Mouse (Mus musculus) embryonic facial prominence, embryonic 14.5 days (tissue): ENCODE measurements at regions not wholly inside any gene's neighbourhood (a gene's known extent, or its start where the extent isn't known, plus 50 kb on each side); places are given as distances from the start of the nearest gene placed in this dataset.
A peak's percentile ranks its signal among the peaks of the same experiment; 100 is the strongest.

Experiments used
- ATAC-seq: fragments of 200-750 bp; cut with Nextera tagmentation; 2 replicates; pipeline ENCODE4 v1.8.0; 2017; ENCODE audit warnings: low read depth, moderate number of reproducible peaks, moderate TSS enrichment
- DNase-seq: peaks from one replicate; pipeline ENCODE4 v3.0.0-alpha.2; 2015; ENCODE audit warnings: low spot score
- H3K27ac ChIP-seq: fragments of 300-500 bp; sonication (generic); replicated peaks from 2 replicates; pipeline ENCODE4 v1.5.1; 2014; ENCODE audit warnings: low read depth, mild to moderate bottlenecking, low read length, moderate library complexity
- H3K27me3 ChIP-seq: fragments of 300-500 bp; sonication (generic); replicated peaks from 2 replicates; pipeline ENCODE4 v1.6.1; 2014; ENCODE audit warnings: low read length; ENCODE audit not compliant: control insufficient read depth, insufficient read depth
- H3K36me3 ChIP-seq: fragments of 300-500 bp; sonication (generic); 2 replicates; pipeline ENCODE4 v1.6.1; 2014; ENCODE audit warnings: low read length, mixed read lengths; ENCODE audit not compliant: control insufficient read depth, insufficient read depth
- H3K4me1 ChIP-seq: fragments of 300-500 bp; sonication (generic); 2 replicates; pipeline ENCODE4 v1.6.1; 2014; ENCODE audit warnings: antibody characterized with exemption, low read length; ENCODE audit not compliant: control insufficient read depth, insufficient read depth
- H3K4me2 ChIP-seq: fragments of 300-500 bp; sonication (generic); 2 replicates; pipeline ENCODE4 v1.6.1; 2014; ENCODE audit warnings: low read depth, mild to moderate bottlenecking, low read length, moderate library complexity, mixed read lengths
- H3K4me3 ChIP-seq: fragments of 300-500 bp; sonication (generic); 2 replicates; pipeline ENCODE4 v1.5.1; 2014; ENCODE audit warnings: low read depth, mild to moderate bottlenecking, low read length
- H3K9ac ChIP-seq: fragments of 300-500 bp; sonication (generic); 2 replicates; pipeline ENCODE4 v1.6.1; 2014; ENCODE audit warnings: low read depth, mild to moderate bottlenecking, low read length, moderate library complexity, mixed read lengths
- H3K9me3 ChIP-seq: fragments of 300-500 bp; sonication (generic); 2 replicates; pipeline ENCODE4 v1.6.1; 2016; ENCODE audit warnings: low read length; ENCODE audit not compliant: control insufficient read depth
- WGBS: fragments of 180-500 bp; shearing (Covaris S2); extraction: QIAGEN DNeasy Blood & Tissue Kit; methylation state at CpG from one replicate; pipeline ENCODE4 v1.1.7; 2014; 5-methylcytosine and 5-hydroxymethylcytosine counted together

- Histone ChIP-seq H3K4me3 (no peak overlapping the region), H3K9ac (no peak overlapping the region), H3K27me3 (no peaks in the 10 kb centered on the region), H3K4me2 (no peak overlapping the region), H3K27ac (no peak overlapping the region), H3K36me3 (no peaks in the 10 kb centered on the region), H3K9me3 (no peaks in the 10 kb centered on the region), H3K4me1 (peaks cover 5% of the 10 kb centered on the region)
- DNase-seq (no peak), ATAC-seq (no peak)
- 48% methylated on average over 2 of the region's 2 CpGs for WGBS
Observed at GRCm38 (mm10) chr12:15741219-15741618, 75.5 kb downstream of the Trib2 start.

GRCm38 (mm10) chr12:15738989-15739388 is 77.7 kb downstream of the Trib2 start:
- H3K4me2 ChIP-seq = no peak overlapping the region
- DNase-seq = peak; percentile 64
- no peak for ATAC-seq
- no peak overlapping the region for H3K9ac ChIP-seq
- H3K27me3 ChIP-seq = no peaks in the 10 kb centered on the region
- no peak overlapping the region for H3K27ac ChIP-seq
- no peaks in the 10 kb centered on the region for H3K4me1 ChIP-seq
- H3K9me3 ChIP-seq = no peaks in the 10 kb centered on the region
- no peaks in the 10 kb centered on the region for H3K36me3 ChIP-seq
- 53% methylated on average over 4 of the region's 4 CpGs for WGBS
- no peak overlapping the region for H3K4me3 ChIP-seq

DNA sequence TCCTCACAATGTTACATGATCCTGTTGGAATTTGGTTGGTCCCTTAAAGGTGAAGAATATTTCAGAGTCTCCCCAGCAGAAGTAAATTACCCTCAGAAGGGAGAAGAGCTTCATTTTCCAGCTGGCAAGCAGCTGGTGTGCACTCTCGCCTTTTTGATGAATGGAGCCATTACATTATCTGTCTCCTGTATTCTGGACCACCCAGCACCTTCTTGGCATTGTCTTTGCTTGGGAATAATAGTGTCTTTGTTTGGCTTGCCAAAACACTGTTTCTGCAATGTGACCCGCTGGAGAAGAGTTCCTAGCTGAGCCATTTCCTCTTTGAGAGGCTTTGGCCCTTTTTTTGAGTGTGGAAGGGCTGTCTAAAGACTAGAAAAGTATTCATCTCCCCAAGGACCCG is 85.5 kb downstream of the Trib2 start:
- ATAC-seq (peak; percentile 26; the same call in 1 of the 2 replicates), DNase-seq (peak; percentile 80)
- H3K27me3 ChIP-seq = no peaks in the 10 kb centered on the region
- no peak overlapping the region for H3K4me3 ChIP-seq
- H3K27ac ChIP-seq = no peak overlapping the region
- no peaks in the 10 kb centered on the region for H3K9me3 ChIP-seq
- no peak overlapping the region for H3K4me2 ChIP-seq
- no peaks in the 10 kb centered on the region for H3K36me3 ChIP-seq
- WGBS = 29% methylated on average over 3 of the region's 3 CpGs
- H3K9ac ChIP-seq = no peak overlapping the region
- peaks cover 4% of the 10 kb centered on the region for H3K4me1 ChIP-seq

DNA sequence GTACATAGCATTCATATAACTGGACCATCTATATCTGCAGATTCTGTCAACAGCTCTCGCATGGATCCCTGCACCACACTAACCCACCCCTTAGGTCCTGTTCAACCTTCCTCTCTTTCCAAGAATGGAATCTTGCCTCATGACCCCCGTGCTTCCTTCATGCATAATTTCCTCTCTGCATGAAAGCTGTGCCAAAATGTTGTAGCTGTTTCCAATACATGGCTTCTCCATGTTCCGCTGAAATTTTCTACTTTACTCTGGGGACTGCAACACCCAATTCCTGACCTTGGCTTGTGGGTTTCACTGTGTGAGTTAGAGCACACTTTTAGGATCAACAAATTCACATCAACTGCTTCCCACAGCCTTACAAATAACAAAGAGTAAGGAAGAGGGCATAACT is 87.0 kb downstream of the Trib2 start:
- Histone ChIP-seq H3K4me3 (no peak overlapping the region), H3K4me2 (no peak overlapping the region), H3K9me3 (no peaks in the 10 kb centered on the region), H3K27me3 (no peaks in the 10 kb centered on the region), H3K36me3 (no peaks in the 10 kb centered on the region), H3K9ac (no peak overlapping the region), H3K4me1 (peaks cover 4% of the 10 kb centered on the region), H3K27ac (no peak overlapping the region)
- WGBS = 39% methylated on average over 3 of the region's 3 CpGs
- DNase-seq = peak; percentile 77
- ATAC-seq = no peak

GRCm38 (mm10) chr12:15723529-15723928 is 93.2 kb downstream of the Trib2 start:
- Histone ChIP-seq H3K4me1 (peaks cover 5% of the 10 kb centered on the region; the same call in 1 of the 2 replicates), H3K9me3 (no peaks in the 10 kb centered on the region), H3K27me3 (no peaks in the 10 kb centered on the region), H3K9ac (no peak overlapping the region), H3K4me2 (no peak overlapping the region), H3K4me3 (no peak overlapping the region), H3K27ac (no peak overlapping the region), H3K36me3 (no peaks in the 10 kb centered on the region)
- WGBS = 24% methylated on average over 6 of the region's 6 CpGs
- DNase-seq (peak; percentile 44), ATAC-seq (no peak)

DNA sequence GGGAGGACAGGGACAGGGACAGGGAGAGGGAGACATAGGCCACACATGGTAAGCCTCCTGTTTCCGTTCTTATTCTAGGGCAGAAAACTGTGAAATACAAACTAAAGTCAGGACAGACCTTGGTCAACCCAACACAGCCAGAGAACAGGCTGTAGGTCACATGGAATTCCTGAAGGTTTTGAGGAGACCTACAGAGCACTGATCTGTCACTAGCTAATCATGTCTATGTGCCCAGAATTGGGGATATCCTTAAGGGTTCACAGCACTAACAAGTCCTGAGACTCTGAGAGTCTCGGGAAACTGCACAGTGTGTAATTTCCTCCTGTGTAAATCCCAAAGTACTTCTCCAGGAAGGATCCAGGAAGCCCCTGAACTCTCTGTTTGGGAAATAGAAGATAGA is 94.6 kb downstream of the Trib2 start:
- Histone ChIP-seq H3K9ac (no peak overlapping the region), H3K27me3 (no peaks in the 10 kb centered on the region), H3K4me1 (peaks cover 5% of the 10 kb centered on the region), H3K4me3 (no peak overlapping the region), H3K36me3 (no peaks in the 10 kb centered on the region), H3K9me3 (no peaks in the 10 kb centered on the region), H3K4me2 (no peak overlapping the region), H3K27ac (no peak overlapping the region)
- ATAC-seq = no peak
- DNase-seq = no peak
- 86% methylated on average over 2 of the region's 2 CpGs for WGBS

DNA sequence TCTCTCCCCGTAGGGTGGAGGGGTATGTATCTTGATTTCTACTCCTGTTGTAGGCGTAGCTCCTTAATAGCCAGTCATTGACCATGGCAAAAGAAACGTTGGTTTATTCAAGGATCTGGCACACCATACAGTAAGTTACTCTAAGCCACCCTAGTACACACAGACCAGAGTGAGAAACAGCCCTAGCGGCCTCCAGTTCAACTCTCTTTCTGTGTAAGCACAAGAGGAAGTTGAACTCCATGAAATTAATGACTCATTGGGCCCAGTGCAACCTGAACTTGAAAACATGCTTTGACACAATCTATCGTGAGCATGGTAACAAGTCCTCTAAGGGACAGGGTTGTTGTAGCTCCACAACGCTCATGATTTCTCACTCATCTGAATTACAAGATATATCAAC is 96.6 kb downstream of the Trib2 start:
- H3K27me3 ChIP-seq = no peaks in the 10 kb centered on the region
- H3K9ac ChIP-seq = no peak overlapping the region
- no peaks in the 10 kb centered on the region for H3K9me3 ChIP-seq
- DNase-seq = no peak
- H3K27ac ChIP-seq = no peak overlapping the region
- H3K36me3 ChIP-seq = no peaks in the 10 kb centered on the region
- H3K4me3 ChIP-seq = no peak overlapping the region
- WGBS = 77% methylated on average over 6 of the region's 6 CpGs
- peaks cover 10% of the 10 kb centered on the region for H3K4me1 ChIP-seq
- ATAC-seq = no peak
- no peak overlapping the region for H3K4me2 ChIP-seq

- Histone ChIP-seq H3K4me1 (peaks cover 7% of the 10 kb centered on the region), H3K36me3 (no peaks in the 10 kb centered on the region), H3K4me2 (no peak overlapping the region), H3K27me3 (no peaks in the 10 kb centered on the region), H3K9me3 (no peaks in the 10 kb centered on the region), H3K27ac (no peak overlapping the region), H3K4me3 (no peak overlapping the region), H3K9ac (no peak overlapping the region)
- ATAC-seq = no peak
- WGBS = 80% methylated on average over 1 of the region's 1 CpGs
- DNase-seq = no peak
Observed at GRCm38 (mm10) chr12:15718827-15719226, 97.9 kb downstream of the Trib2 start.

GRCm38 (mm10) chr12:15717989-15718388 is 98.7 kb downstream of the Trib2 start:
- no peaks in the 10 kb centered on the region for H3K9me3 ChIP-seq
- H3K4me3 ChIP-seq = no peak overlapping the region
- no peaks in the 10 kb centered on the region for H3K36me3 ChIP-seq
- ATAC-seq (no peak), DNase-seq (peak; percentile 44)
- WGBS = 78% methylated on average over 6 of the region's 6 CpGs
- no peak overlapping the region for H3K4me2 ChIP-seq
- H3K27ac ChIP-seq = no peak overlapping the region
- H3K27me3 ChIP-seq = no peaks in the 10 kb centered on the region
- H3K4me1 ChIP-seq = peaks cover 5% of the 10 kb centered on the region; the same call in 1 of the 2 replicates
- H3K9ac ChIP-seq = no peak overlapping the region
